Mouse (Mus musculus) gastrocnemius, adult 8-10 months (tissue): ENCODE results near the gene Spats1. TPM values are rescaled to one million over a fixed set of nuclear protein-coding genes. Genes with fewer than 3 reads are reported as not detected.
"Not testable (repeated sequence)": the region's sequence is repeated elsewhere in the genome, so short reads cannot be mapped to it uniquely, and the experiment has no call there.

Source experiments
- DNase-seq, 2 experiments: peaks; one replicate each; pipeline ENCODE4 v3.0.0; 2022; ENCODE audit warnings: low spot score in 2 of 2
- total RNA-seq, 4 experiments: library from RNA; stranded (reverse); gene quantifications; 2 replicates each; pipeline ENCODE4 v1.2.4; 2022

Gene Spats1
- total RNA-seq, 4 experiments from 2014 or later = not detected

GRCm38 (mm10) chr17:45450153-45450552 is 25.1 kb downstream of the Spats1 start:
- DNase-seq = no peak

- DNase-seq = no peak
Measured at GRCm38 (mm10) chr17:45449586-45449985, 25.6 kb downstream of the Spats1 start.

- no peak for DNase-seq
Measured at GRCm38 (mm10) chr17:45447063-45447462, 28.2 kb downstream of the Spats1 start.

- DNase-seq = no peak
Measured at GRCm38 (mm10) chr17:45445923-45446322, 29.3 kb downstream of the Spats1 start.

- DNase-seq = no peak
Measured at GRCm38 (mm10) chr17:45434262-45434590, 41.0 kb downstream of the Spats1 start.

GRCm38 (mm10) chr17:45433419-45434261 is 41.6 kb downstream of the Spats1 start, which contains the start of gene Cdc5l:
Gene Cdc5l (minus strand): TSS chr17:45433737.
- peak; percentile 94 to 97 for DNase-seq

- peak in 1 of 2 experiments; percentile 40 for DNase-seq
Measured at GRCm38 (mm10) chr17:45432706-45433398, 42.4 kb downstream of the Spats1 start.

GRCm38 (mm10) chr17:45432007-45432406 is 43.2 kb downstream of the Spats1 start:
- no peak for DNase-seq

- DNase-seq = no peak
Measured at GRCm38 (mm10) chr17:45417387-45417786, 57.8 kb downstream of the Spats1 start.

GRCm38 (mm10) chr17:45411617-45412016 is 63.6 kb downstream of the Spats1 start:
- not testable (repeated sequence) for DNase-seq

GRCm38 (mm10) chr17:45408719-45409118 is 66.5 kb downstream of the Spats1 start:
- DNase-seq = no peak

- DNase-seq = no peak
Measured at GRCm38 (mm10) chr17:45406281-45406680, 68.9 kb downstream of the Spats1 start.

GRCm38 (mm10) chr17:45403207-45403606 is 72.0 kb downstream of the Spats1 start:
- DNase-seq = no peak

- DNase-seq = no peak
Measured at GRCm38 (mm10) chr17:45402601-45403000, 72.6 kb downstream of the Spats1 start.

- DNase-seq = no peak
Measured at GRCm38 (mm10) chr17:45402126-45402525, 73.1 kb downstream of the Spats1 start.

GRCm38 (mm10) chr17:45401126-45401905 is 73.9 kb downstream of the Spats1 start:
- no peak for DNase-seq

GRCm38 (mm10) chr17:45398021-45398420 is 77.2 kb downstream of the Spats1 start:
- DNase-seq = no peak

- no peak for DNase-seq
Measured at GRCm38 (mm10) chr17:45397541-45397940, 77.7 kb downstream of the Spats1 start.

- DNase-seq = no peak
Measured at GRCm38 (mm10) chr17:45394612-45395011, 80.6 kb downstream of the Spats1 start.

GRCm38 (mm10) chr17:45393765-45394164 is 81.5 kb downstream of the Spats1 start:
- DNase-seq = no peak
